Mouse (Mus musculus) G1E (cell line): Measurements from ENCODE around the gene Gm35549.

Experiments used
- CTCF ChIP-seq: IDR thresholded peaks from 2 replicates; pipeline ENCODE4 v1.5.1; 2012; ENCODE audit warnings: low read depth, low read length, inconsistent platforms, mixed read lengths
- GATA1 ChIP-seq: IDR thresholded peaks from 2 replicates; pipeline ENCODE4 v1.6.1; 2012; ENCODE audit warnings: borderline replicate concordance, low read length, inconsistent platforms, mixed read lengths
- GATA2 ChIP-seq: IDR thresholded peaks from 2 replicates; pipeline ENCODE4 v1.6.1; 2012; ENCODE audit warnings: low read depth, low read length, inconsistent platforms, borderline replicate concordance
- TAL1 ChIP-seq: conservative IDR thresholded peaks from 2 replicates; pipeline ENCODE4 v1.6.1; 2012; ENCODE audit warnings: low read depth, low read length, inconsistent platforms, mixed read lengths

DNA sequence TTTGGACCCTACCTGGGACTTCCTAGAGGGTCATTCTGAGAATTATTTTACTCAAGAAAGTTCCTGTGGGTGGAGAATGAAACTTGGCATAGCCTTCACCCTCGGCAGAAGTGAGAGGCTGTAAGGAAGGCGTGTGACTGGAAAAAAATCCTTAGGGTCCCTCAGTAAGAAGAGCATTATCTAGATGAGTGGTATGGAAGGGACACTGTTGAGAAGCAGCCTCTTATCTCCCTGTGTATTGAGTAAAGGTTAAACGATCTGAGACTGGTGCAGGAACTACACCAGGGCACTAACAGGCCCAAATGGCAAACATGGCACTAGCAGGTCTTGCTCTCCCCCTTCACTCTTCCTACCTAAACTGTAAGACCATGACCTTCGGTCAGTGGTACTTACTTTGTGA lies 22.4 kb upstream of the Gm35549 start:
- TF ChIP-seq CTCF (no peak), GATA1 (no peak), TAL1 (no peak), GATA2 (no peak)
